Mouse (Mus musculus) hindbrain, embryonic 14.5 days (tissue): ENCODE measurements around the gene Carf. TPM values are rescaled to one million over a fixed set of nuclear protein-coding genes. Genes with fewer than 3 reads are reported as not detected.
A peak's percentile ranks its signal among the peaks of the same experiment; 100 is the strongest.
"Not testable (repeated sequence)": the region's sequence is repeated elsewhere in the genome, so short reads cannot be mapped to it uniquely, and the experiment has no call there.

Source experiments
- ATAC-seq: fragments of 200-750 bp; cut with Nextera tagmentation; 2 replicates; pipeline ENCODE4 v1.8.0; 2017; ENCODE audit warnings: moderate number of reproducible peaks, mild to moderate bottlenecking, moderate TSS enrichment, moderate library complexity; ENCODE audit not compliant: low FRiP score
- DNase-seq: peaks from one replicate; pipeline ENCODE4 v3.0.0-alpha.2; 2015; ENCODE audit warnings: low spot score
- H3K27ac ChIP-seq: fragments of 300-500 bp; sonication (generic); 2 replicates; pipeline ENCODE4 v1.5.1; 2014; ENCODE audit warnings: mild to moderate bottlenecking, moderate library complexity
- H3K27me3 ChIP-seq: fragments of 300-500 bp; sonication (generic); 2 replicates; pipeline ENCODE4 v1.6.1; 2014; ENCODE audit warnings: mild to moderate bottlenecking, low read length, mixed read lengths; ENCODE audit not compliant: control insufficient read depth, insufficient read depth
- H3K36me3 ChIP-seq: fragments of 300-500 bp; sonication (generic); replicated peaks from 2 replicates; pipeline ENCODE4 v1.6.1; 2014; ENCODE audit not compliant: control insufficient read depth, insufficient read depth
- H3K4me1 ChIP-seq: fragments of 300-500 bp; sonication (generic); replicated peaks from 2 replicates; pipeline ENCODE4 v1.6.1; 2014; ENCODE audit warnings: antibody characterized with exemption, low read length, mixed read lengths; ENCODE audit not compliant: control insufficient read depth, insufficient read depth
- H3K4me2 ChIP-seq: fragments of 300-500 bp; sonication (generic); replicated peaks from 2 replicates; pipeline ENCODE4 v1.6.1; 2014; ENCODE audit warnings: mild to moderate bottlenecking, moderate library complexity
- H3K4me3 ChIP-seq: fragments of 300-500 bp; sonication (generic); replicated peaks from 2 replicates; pipeline ENCODE4 v1.5.1; 2014; ENCODE audit warnings: mild to moderate bottlenecking, low read length
- H3K9ac ChIP-seq: fragments of 300-500 bp; sonication (generic); 2 replicates; pipeline ENCODE4 v1.6.1; 2014
- H3K9me3 ChIP-seq: fragments of 300-500 bp; sonication (generic); 2 replicates; pipeline ENCODE4 v1.6.1; 2016; ENCODE audit warnings: low read length; ENCODE audit not compliant: control insufficient read depth
- WGBS: fragments of 180-500 bp; shearing (Covaris S2); extraction: QIAGEN DNeasy Blood & Tissue Kit; methylation state at CpG from one replicate; pipeline ENCODE4 v1.1.7; 2014; 5-methylcytosine and 5-hydroxymethylcytosine counted together
- polyA plus RNA-seq: library from polyadenylated mRNA; unstranded; fragments of >200 nt; fragmentation: Nextera tagmentation; extraction: Ambion mirVana; gene quantifications from 2 replicates; pipeline ENCODE4 v1.2.1, GENCODE M21; 2014

Carf gene
- polyA plus RNA-seq, 1 experiment from 2014 or later: 9.1 TPM

DNA sequence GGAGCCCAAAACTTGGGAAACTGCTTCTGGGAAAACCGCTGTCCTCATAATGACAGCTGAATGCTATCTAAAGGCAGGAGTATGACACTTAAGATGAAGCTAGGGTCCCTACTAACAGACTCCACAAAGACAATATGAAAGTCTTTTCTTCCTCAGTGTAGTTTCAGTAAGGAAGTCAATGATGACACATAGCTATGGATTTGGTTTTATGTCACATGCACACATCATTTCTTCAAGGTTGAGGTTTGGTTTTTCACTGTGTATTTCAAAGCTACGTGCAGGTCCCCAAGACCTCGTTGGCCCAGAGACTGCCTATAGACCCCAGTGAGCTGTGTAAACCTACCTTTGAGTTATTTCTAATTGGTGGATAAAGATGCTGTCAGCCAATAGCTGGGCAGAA lies 75.1 kb downstream of the Carf start:
- H3K9ac ChIP-seq: no peak overlapping the region
- H3K27ac ChIP-seq: no peak overlapping the region
- DNase-seq (no peak), ATAC-seq (no peak)
- no peak overlapping the region for H3K4me3 ChIP-seq
- H3K36me3 ChIP-seq: no peaks in the 10 kb centered on the region
- H3K27me3 ChIP-seq: no peaks in the 10 kb centered on the region
- H3K4me1 ChIP-seq: no peaks in the 10 kb centered on the region
- no peak overlapping the region for H3K4me2 ChIP-seq
- 86% methylated on average over 3 of the region's 3 CpGs for WGBS
- no peaks in the 10 kb centered on the region for H3K9me3 ChIP-seq

DNA sequence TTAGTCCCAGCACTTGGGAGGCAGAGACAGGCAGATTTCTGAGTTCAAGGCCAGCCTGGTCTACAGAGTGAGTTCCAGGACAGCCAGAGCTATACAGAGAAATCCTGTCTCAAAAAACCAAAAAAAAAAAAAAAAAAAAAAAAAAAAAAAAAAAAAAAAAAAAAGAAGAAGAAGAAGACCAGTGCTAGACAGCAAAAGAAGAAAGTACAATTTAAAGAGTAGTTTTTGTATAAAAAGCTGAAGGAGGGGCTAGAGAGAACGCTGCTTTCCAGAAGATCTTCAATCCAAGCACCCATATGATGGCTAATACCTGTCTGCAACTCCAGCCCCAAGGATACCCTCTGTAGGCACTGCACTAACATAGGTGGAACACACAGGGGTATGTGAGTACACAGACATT lies 79.8 kb downstream of the Carf start:
- WGBS: 94% methylated on average over 1 of the region's 1 CpGs
- H3K9me3 ChIP-seq, H3K4me2 ChIP-seq, H3K27me3 ChIP-seq, H3K27ac ChIP-seq, H3K4me3 ChIP-seq, DNase-seq, H3K9ac ChIP-seq, ATAC-seq, H3K36me3 ChIP-seq: not testable (repeated sequence)
- H3K4me1 ChIP-seq: peaks cover 19% of the 10 kb centered on the region

DNA sequence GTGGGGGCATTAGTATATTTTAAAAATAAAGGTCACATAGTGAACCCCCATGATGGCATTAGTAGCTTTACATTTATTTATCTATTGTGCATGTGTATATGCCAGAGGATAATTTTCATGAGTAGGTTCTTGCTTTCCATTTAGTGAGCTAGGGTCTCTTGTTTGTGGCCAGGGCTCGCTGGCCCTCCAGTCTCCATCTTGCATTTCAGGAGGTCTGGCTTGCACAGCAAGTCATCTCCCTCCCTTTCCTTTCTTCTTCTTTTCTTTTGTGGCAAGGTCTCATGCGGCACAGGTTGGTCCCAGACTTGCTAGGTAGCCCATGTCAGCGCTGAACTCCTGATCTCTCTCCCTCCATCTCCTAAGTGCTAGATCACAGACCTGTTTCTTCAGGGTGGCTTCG lies 81.3 kb downstream of the Carf start:
- ATAC-seq: no peak
- WGBS: 27% methylated on average over 4 of the region's 4 CpGs
- Histone ChIP-seq H3K9ac (peak overlapping the region; percentile 91), H3K4me2 (peak overlapping the region; percentile 57), H3K36me3 (no peaks in the 10 kb centered on the region), H3K4me3 (peak overlapping the region; percentile 87), H3K27me3 (no peaks in the 10 kb centered on the region), H3K4me1 (peaks cover 19% of the 10 kb centered on the region), H3K27ac (peak overlapping the region; percentile 93), H3K9me3 (no peaks in the 10 kb centered on the region)
- no peak for DNase-seq

DNA sequence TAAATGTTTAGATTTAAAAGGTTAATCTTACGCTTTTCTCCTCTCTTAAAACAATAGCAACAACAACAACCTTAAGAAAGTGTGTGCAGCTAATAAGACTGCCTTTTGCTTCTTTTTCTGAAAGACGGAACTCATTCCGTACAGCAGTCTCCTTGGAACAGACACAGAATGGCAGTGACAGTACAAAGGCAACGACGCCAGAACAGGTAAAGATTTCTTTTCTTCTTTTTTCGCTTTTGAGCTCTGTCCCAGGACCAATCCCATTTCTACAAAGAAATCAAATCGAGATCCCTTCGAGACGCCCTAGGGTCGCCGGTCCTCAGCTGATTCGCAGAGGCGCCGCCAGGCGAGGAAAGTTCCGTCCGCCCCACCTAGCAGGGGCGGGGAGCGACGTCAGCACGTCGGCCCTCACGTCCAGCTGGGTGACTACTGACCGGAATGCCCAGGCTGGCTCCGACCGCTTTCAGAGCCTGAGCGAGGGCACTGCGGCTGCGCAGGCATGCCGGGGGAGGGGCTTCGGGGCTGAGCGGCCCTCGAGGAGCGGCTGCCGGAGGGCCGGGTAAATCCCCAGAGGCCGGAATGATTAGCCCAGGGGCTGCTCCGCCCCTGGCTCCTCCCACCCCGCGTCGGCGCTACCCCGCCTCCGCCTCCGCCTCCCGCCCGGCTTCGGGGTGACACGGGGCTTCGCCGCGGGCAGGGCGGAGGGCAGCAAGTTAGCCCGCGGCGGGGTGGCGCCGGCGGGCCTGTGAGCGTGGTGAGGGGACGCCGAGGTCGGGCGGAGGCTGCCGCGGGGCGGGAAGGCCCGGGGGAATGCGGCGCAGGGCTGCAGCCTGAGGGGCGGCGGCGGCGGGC lies 82.1 kb downstream of the Carf start, which contains the start of gene Nbeal1:
Nbeal1 (plus strand) TSS at position 668 of the 852 bp plus-strand sequence.
- whole genome bisulfite sequencing: under 1% methylated on average over 64 of the region's 74 CpGs
- no peaks in the 10 kb centered on the region for H3K9me3 ChIP-seq
- peak within 1 kb of the TSS; percentile 91 for H3K9ac ChIP-seq
- H3K36me3 ChIP-seq: no peaks in the 10 kb centered on the region
- ATAC-seq (peak; percentile 99), DNase-seq (peak; percentile 98)
- peaks cover 19% of the 10 kb centered on the region for H3K4me1 ChIP-seq
- H3K27me3 ChIP-seq: no peaks in the 10 kb centered on the region
- H3K4me2 ChIP-seq: peak within 1 kb of the TSS; percentile 57
- H3K27ac ChIP-seq: peak within 1 kb of the TSS; percentile 93
- H3K4me3 ChIP-seq: peak within 1 kb of the TSS; percentile 87

DNA sequence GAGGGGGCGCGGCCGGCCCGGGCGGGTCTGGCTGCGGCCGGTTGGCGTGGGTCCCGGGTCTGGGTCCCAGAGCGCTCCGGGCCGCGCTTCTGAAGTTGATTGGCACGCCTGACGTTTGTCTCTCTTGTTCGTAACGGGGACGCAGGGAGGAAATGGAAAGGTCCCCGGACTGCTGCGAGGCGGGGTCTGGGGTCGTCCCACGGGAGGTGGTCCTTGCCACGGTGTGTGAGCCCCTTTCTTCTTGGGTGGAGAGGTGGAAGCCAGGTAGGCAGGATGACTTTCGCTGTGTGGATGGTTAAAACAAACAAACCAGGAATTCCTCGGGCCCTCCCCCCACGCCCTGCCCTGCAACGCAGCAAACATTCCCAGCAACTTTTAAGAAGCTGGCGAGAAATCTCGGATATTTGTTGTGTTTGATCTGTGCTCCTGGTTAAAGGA lies 82.8 kb downstream of the Carf start:
- Histone ChIP-seq H3K27ac (peak overlapping the region; percentile 93), H3K9me3 (no peaks in the 10 kb centered on the region), H3K4me3 (peak overlapping the region; percentile 87), H3K4me1 (peaks cover 19% of the 10 kb centered on the region), H3K9ac (peak overlapping the region; percentile 91), H3K4me2 (peak overlapping the region; percentile 57), H3K36me3 (no peaks in the 10 kb centered on the region), H3K27me3 (no peaks in the 10 kb centered on the region)
- DNase-seq: peak; percentile 38
- ATAC-seq: no peak; the same call in 1 of the 2 replicates
- WGBS: 0% methylated on average over 28 of the region's 30 CpGs

DNA sequence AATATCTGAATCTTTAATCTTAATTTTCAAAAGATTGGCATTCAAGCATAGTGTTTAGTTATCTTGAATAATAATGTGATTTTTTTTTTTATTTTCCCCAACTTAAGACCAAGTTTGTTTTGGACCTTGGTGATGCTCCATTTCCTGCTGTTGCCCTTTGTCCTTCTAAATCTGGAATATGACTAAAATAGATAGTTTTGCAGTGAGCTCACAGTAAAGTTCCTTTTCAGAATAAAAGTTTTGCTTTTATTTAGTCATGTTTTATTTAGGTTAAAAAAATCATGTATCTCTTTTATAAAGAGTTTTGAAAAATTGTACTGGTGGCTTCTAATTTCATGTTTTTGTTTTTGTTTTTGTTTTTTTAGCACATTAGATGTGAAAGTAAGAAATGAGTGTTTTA lies 90.4 kb downstream of the Carf start:
- H3K27me3 ChIP-seq: no peaks in the 10 kb centered on the region
- H3K27ac ChIP-seq: no peak overlapping the region
- H3K4me2 ChIP-seq: no peak overlapping the region
- no peaks in the 10 kb centered on the region for H3K4me1 ChIP-seq
- ATAC-seq (no peak), DNase-seq (no peak)
- no peaks in the 10 kb centered on the region for H3K36me3 ChIP-seq
- no peak overlapping the region for H3K4me3 ChIP-seq
- H3K9ac ChIP-seq: no peak overlapping the region
- H3K9me3 ChIP-seq: no peaks in the 10 kb centered on the region

DNA sequence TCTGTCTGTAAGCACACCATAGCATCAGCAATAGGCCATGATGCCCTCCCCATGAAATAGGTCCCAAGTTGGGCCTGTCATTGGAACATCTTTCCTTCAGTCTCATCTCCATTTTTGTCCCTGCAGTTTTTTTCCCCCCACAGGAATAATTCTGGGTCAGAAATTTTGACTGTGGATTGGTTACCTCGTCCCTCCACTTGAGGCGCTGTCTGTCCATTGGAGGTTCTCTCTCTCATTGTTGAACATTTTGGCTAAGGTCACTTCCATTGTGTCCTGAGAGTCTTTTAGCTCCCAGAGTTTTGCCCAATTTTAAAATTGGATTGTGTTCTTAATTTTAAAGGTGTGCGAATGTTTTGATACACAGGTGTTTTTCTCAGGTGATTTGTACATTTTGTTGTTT lies 98.8 kb downstream of the Carf start:
- H3K9me3 ChIP-seq: no peaks in the 10 kb centered on the region
- H3K27me3 ChIP-seq: no peaks in the 10 kb centered on the region
- DNase-seq: no peak
- no peak overlapping the region for H3K4me3 ChIP-seq
- WGBS: 72% methylated on average over 3 of the region's 3 CpGs
- H3K9ac ChIP-seq: no peak overlapping the region
- no peak overlapping the region for H3K27ac ChIP-seq
- H3K4me1 ChIP-seq: no peaks in the 10 kb centered on the region
- H3K36me3 ChIP-seq: peaks cover 39% of the 10 kb centered on the region
- no peak overlapping the region for H3K4me2 ChIP-seq
- ATAC-seq: no peak

DNA sequence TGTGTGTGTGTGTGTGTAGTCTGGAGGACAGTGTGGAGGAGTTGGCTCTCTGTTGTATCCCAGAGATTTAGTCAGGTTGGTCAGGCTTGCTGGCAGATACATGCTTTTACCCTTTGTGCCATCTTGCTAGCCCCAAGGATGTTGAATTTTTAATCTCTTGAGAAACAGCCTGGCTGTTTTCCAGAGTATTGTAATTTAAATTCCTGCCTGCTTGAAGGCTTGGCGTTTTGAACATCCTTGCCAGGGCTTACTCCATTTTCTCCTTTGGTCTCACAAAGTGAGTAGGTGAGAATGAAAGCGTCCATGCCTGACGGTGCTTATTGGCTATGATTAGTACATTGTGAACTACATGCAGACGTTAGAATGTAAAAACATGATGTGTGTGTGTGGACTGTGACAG lies 101.0 kb downstream of the Carf start:
- Histone ChIP-seq H3K9ac (no peak overlapping the region), H3K4me3 (no peak overlapping the region), H3K4me2 (no peak overlapping the region), H3K27me3 (no peaks in the 10 kb centered on the region), H3K9me3 (no peaks in the 10 kb centered on the region), H3K4me1 (no peaks in the 10 kb centered on the region), H3K36me3 (peaks cover 61% of the 10 kb centered on the region), H3K27ac (no peak overlapping the region)
- ATAC-seq: no peak
- no peak for DNase-seq
- WGBS: 64% methylated on average over 4 of the region's 4 CpGs
